Mouse (Mus musculus): ENCODE data around the gene Mamdc2. TPM values are rescaled to one million over a fixed set of nuclear protein-coding genes. Genes with fewer than 3 reads are reported as not detected.

The Mamdc2 gene
- polyA plus RNA-seq, 1 experiment, result not detected

DNA sequence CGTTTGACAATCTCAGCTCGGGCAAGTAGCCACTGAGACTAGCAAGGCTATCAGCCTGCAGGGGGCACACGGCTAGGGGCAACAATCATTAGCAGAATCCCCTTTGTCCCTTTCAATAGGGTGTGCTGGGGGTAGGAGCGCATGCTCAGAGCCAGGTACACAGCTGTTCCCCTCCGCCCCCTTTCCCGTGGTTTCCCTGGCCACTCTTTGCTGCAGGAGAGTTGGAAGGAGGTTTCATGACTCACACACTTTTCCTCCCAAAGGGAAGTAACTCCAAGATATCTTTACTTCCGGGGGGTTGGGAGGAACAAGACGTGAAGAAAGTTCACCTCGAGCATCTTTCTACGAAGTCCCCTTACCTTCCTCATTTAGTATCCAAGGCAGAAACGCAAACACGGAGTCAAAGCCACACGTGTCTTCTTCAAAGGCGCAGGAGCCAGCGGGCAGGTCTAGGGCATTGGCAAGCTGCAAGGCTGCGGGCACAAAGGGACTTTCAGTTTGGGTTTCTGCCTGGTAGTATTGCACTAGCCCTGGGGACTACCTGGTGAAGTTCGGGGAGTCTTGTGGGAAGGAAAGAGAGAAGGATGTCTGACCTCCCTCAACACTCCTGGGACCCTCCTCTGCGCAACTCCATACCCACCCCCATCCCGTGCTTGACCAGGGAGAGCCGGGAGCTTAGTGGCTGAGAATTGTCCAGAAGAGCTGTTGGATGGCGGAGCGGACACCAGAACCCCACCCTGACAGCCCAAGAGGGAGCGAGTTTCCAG, 838 bp downstream of the Mamdc2 start:
- WGBS, result 3% methylated on average over 23 of the region's 23 CpGs
- H3K4me3 ChIP-seq (ENCODE audit: insufficient read depth, low read depth, low read length), result peak overlapping the region; percentile 36
- no peak for TF ChIP-seq CTCF (IDR thresholded peaks at IDR 0.05; ENCODE audit: insufficient read depth, low read depth, low read length)
- no peak for TF ChIP-seq POLR2A (IDR thresholded peaks at IDR 0.05; ENCODE audit: insufficient read depth, low read depth, low read length)
- H3K4me1 ChIP-seq (ENCODE audit: control insufficient read depth, insufficient read depth, low read length), result peaks cover 13% of the 10 kb centered on the region
- no peak overlapping the region for H3K27ac ChIP-seq (ENCODE audit: insufficient read depth, low read depth, low read length)

DNA sequence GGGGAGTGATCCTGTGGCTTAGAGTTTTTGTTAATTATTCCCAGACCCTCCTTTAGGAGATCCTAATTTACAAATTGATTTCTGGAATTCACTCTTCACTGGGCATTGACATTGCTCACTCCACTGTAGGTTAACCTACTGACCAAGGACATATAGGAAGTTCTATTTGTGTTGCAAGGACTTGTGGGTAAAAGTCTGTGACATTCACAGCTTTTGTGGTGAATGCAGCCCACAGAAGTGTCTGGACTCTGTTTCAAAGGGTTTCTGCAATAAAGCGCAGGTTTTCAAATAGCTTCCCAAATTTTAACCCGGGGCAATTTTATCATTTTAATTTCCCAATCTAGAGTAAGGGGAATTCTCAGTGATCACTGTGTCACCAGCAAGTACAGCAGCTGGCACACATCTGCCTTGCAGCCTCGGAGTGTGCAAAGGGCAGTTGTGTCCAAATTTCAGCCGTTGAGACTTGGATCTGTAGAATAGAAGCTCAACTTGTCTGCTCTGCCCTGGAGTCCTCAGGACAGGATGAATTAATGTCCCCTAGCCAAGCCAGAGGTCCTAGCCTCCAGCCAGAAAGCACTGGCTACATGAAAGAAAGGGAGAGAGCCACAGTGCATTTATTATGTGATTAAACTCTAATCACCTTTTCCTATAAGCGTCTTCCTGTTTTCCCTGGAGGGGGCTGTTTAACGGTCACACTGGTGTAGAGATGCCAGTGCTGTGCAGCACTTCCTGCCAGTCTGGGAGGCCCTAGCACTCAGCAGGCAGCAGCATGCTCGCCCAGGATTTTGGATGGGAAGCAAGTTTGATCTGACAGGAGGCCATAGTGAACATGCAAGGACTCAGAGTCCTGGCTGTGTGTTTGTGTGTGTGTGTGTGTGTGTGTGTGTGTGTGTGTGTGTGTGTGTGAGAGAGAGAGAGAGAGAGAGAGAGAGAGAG, 3.1 kb downstream of the Mamdc2 start:
- Histone ChIP-seq H3K4me3 (ENCODE audit: insufficient read depth, low read depth, low read length) (no peak overlapping the region), H3K4me1 (ENCODE audit: control insufficient read depth, insufficient read depth, low read length) (peaks cover 13% of the 10 kb centered on the region), H3K27ac (ENCODE audit: insufficient read depth, low read depth, low read length) (no peak overlapping the region)
- 61% methylated on average over 7 of the region's 7 CpGs for WGBS
- no peak for TF ChIP-seq CTCF (IDR thresholded peaks at IDR 0.05; ENCODE audit: insufficient read depth, low read depth, low read length)
- no peak for TF ChIP-seq POLR2A (IDR thresholded peaks at IDR 0.05; ENCODE audit: insufficient read depth, low read depth, low read length)

DNA sequence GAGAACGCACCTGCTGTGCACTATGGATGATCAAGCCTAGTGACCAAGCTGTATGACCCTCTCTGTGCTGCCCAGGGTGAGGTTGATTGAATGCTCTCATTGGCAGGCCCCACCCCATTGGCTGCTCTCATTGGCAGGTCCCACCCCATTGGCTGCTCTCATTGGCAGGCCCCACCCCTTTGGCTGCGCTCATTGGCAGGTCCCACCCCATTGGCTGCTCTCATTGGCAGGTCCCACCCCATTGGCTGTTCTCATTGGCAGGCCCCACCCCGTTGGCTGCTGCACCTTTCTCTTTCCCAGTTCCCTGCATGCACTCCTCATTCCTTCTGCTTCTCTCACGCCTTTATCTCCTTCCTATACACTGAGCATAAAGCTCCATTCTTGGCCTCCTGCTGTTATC, 12.5 kb downstream of the Mamdc2 start:
- Histone ChIP-seq H3K27ac (ENCODE audit: insufficient read depth, low read depth, low read length) (no peak overlapping the region), H3K4me3 (ENCODE audit: insufficient read depth, low read depth, low read length) (no peak overlapping the region), H3K4me1 (ENCODE audit: control insufficient read depth, insufficient read depth, low read length) (no peaks in the 10 kb centered on the region)
- WGBS, result 83% methylated on average over 4 of the region's 4 CpGs
- TF ChIP-seq CTCF (IDR thresholded peaks at IDR 0.05; ENCODE audit: insufficient read depth, low read depth, low read length) (no peak), POLR2A (IDR thresholded peaks at IDR 0.05; ENCODE audit: insufficient read depth, low read depth, low read length) (no peak)

DNA sequence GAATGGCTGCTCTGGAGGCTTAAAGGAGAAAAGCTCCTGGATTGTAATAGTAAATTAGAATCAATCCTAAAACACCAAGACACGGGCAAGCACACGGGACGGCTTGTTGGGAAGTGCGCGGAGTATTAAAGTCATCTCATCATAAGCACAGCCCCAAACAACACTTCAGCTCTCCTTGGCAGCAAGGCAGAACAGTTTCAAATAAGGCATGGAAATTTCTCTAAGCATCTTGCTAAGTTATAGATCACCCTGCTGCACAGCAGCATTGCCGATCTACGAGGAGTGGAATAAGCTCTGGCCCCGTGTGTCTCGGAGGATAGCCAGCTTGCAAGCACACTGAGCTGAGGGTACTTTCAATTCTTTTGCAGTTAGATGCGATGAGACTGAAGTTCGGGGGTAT, 13.8 kb downstream of the Mamdc2 start:
- 90% methylated on average over 11 of the region's 11 CpGs for WGBS
- no peak for TF ChIP-seq POLR2A (IDR thresholded peaks at IDR 0.05; ENCODE audit: insufficient read depth, low read depth, low read length)
- TF ChIP-seq CTCF (IDR thresholded peaks at IDR 0.05; ENCODE audit: insufficient read depth, low read depth, low read length), result no peak

DNA sequence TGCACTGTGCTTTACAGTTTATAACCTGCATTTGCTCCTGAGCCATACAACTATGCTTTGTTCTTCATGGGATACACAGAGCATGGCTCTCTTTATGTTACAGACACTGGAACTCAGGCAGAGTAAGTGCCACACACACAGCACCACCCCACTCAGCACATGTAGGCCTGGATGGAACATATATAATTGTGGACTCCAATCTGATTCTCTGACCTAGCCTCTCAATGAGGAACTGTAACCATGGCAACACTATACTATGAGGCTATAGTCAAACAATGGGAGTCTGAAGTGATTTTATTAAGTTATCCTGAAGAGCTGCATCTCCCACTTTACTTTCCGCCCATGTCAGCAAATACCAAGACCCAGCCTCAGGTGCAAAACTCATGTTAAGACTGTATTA, 30.6 kb downstream of the Mamdc2 start:
- TF ChIP-seq POLR2A (IDR thresholded peaks at IDR 0.05; ENCODE audit: insufficient read depth, low read depth, low read length), result no peak
- no peak for TF ChIP-seq CTCF (IDR thresholded peaks at IDR 0.05; ENCODE audit: insufficient read depth, low read depth, low read length)
- Histone ChIP-seq H3K4me3 (ENCODE audit: insufficient read depth, low read depth, low read length) (no peak overlapping the region), H3K27ac (ENCODE audit: insufficient read depth, low read depth, low read length) (no peak overlapping the region), H3K4me1 (ENCODE audit: control insufficient read depth, insufficient read depth, low read length) (no peaks in the 10 kb centered on the region)
- WGBS, result 95% methylated on average over 1 of the region's 1 CpGs

More for the DNA sequence above, 13.8 kb downstream of the Mamdc2 start:
- Histone ChIP-seq H3K4me3 (ENCODE audit: insufficient read depth, low read depth, low read length) (no peak overlapping the region), H3K4me1 (ENCODE audit: control insufficient read depth, insufficient read depth, low read length) (no peaks in the 10 kb centered on the region), H3K27ac (ENCODE audit: insufficient read depth, low read depth, low read length) (no peak overlapping the region)

DNA sequence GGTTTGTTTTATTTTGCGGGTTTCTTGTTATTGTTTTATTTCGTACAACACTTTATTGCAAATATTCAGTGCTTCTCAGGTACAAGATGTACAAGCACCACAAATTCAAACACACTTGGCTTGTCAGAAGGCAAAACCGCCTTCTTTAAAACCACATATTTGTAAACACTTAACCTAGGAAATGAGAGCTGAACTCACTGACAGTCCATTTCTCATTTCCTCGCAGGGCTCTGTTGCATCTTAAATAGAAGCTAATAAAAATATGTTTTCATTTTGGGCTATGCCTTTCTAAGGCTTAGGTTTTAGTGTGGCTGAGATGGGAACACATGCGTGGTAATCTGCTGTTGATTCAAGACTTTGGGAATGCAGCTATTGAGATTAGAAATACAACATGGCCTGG, 37.4 kb downstream of the Mamdc2 start:
- 98% methylated on average over 5 of the region's 5 CpGs for WGBS
- TF ChIP-seq CTCF (IDR thresholded peaks at IDR 0.05; ENCODE audit: insufficient read depth, low read depth, low read length) (no peak), POLR2A (IDR thresholded peaks at IDR 0.05; ENCODE audit: insufficient read depth, low read depth, low read length) (no peak)
- Histone ChIP-seq H3K4me3 (ENCODE audit: insufficient read depth, low read depth, low read length) (no peak overlapping the region), H3K27ac (ENCODE audit: insufficient read depth, low read depth, low read length) (no peak overlapping the region), H3K4me1 (ENCODE audit: control insufficient read depth, insufficient read depth, low read length) (no peaks in the 10 kb centered on the region)

DNA sequence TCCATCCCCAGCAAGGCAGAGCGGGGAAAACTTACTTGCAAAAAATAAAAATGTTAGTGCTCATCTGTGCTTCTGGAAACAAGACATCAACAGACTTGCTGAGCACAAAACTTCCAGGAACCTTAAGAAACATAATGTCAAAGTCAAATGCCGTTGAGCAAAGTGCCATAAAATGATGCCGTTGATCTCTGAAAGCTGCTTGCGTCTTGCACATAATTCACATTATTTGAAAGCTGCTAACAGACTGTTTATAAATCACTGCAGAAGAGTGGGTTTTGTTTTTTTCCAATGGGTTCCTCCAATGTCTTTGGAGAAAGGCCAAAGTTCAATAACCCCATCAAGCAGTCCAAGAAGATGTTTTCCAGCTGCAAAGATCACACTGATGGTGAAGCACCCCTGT, 37.9 kb downstream of the Mamdc2 start:
- no peak overlapping the region for H3K4me3 ChIP-seq (ENCODE audit: insufficient read depth, low read depth, low read length)
- H3K27ac ChIP-seq (ENCODE audit: insufficient read depth, low read depth, low read length), result no peak overlapping the region
- WGBS, result 91% methylated on average over 4 of the region's 4 CpGs
- no peak for TF ChIP-seq CTCF (IDR thresholded peaks at IDR 0.05; ENCODE audit: insufficient read depth, low read depth, low read length)
- no peak for TF ChIP-seq POLR2A (IDR thresholded peaks at IDR 0.05; ENCODE audit: insufficient read depth, low read depth, low read length)
- H3K4me1 ChIP-seq (ENCODE audit: control insufficient read depth, insufficient read depth, low read length), result no peaks in the 10 kb centered on the region

DNA sequence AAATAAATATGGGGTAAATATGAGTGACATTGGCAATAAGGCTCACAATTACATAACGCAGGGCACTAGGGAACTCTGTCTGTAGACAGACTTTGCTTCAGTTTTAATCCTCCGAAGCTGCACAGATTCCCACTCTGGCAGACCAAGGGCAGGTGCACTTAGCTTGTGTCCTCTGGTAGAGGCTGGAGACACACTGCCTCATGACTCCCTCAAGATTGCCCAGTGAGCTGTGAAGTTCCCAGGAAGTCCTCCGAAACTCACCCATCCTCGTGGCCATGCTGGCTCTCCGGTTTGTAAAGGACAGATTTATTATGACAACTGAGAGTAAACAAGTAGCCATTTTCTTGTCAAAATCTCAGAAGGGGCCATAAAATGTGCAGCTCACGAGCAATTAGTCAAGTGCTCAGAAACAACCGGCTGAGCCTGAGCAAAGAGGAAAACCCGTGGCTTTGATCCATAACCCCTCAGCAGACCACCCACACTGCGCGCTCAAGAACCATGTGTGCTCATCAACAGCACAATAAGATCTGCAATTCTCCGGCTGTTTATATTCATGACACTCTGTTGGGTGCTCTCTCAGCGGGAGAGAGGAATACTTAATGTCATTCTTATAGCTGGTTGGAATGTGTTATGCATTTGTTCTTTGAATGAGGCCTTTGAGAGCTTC, 46.6 kb downstream of the Mamdc2 start:
- 41% methylated on average over 12 of the region's 12 CpGs for WGBS
- no peak overlapping the region for H3K4me3 ChIP-seq (ENCODE audit: insufficient read depth, low read depth, low read length)
- no peak overlapping the region for H3K27ac ChIP-seq (ENCODE audit: insufficient read depth, low read depth, low read length)
- peaks cover 4% of the 10 kb centered on the region; the same call in 1 of the 2 replicates for H3K4me1 ChIP-seq (ENCODE audit: control insufficient read depth, insufficient read depth, low read length)
- TF ChIP-seq POLR2A (IDR thresholded peaks at IDR 0.05; ENCODE audit: insufficient read depth, low read depth, low read length) (no peak), CTCF (IDR thresholded peaks at IDR 0.05; ENCODE audit: insufficient read depth, low read depth, low read length) (no peak)

All from olfactory bulb, adult 2 months (tissue).